Mouse (Mus musculus) liver, embryonic 14.5 days (tissue): ENCODE measurements at regions not wholly inside any gene's neighbourhood (a gene's known extent, or its start where the extent isn't known, plus 50 kb on each side); places are given as distances from the start of the nearest gene placed in this dataset.

Experiments
- CTCF ChIP-seq: IDR thresholded peaks from 2 replicates; pipeline ENCODE4 v1.5.1; 2016; ENCODE audit warnings: antibody characterized with exemption, low read depth, control low read depth
- EP300 ChIP-seq: IDR thresholded peaks from 2 replicates; pipeline ENCODE4 v1.6.1; 2016; ENCODE audit warnings: antibody characterized with exemption, low read depth

GRCm38 (mm10) chr9:85388775-85389393 lies 61.7 kb upstream of the Tent5a start:
- no peak for TF ChIP-seq CTCF
- TF ChIP-seq EP300: no peak
